Mouse (Mus musculus) right cerebral cortex, postnatal 36 days (tissue): ENCODE measurements at regions not wholly inside any gene's neighbourhood (a gene's known extent, or its start where the extent isn't known, plus 50 kb on each side); places are given as distances from the start of the nearest gene placed in this dataset.

ENCODE experiments used
- DNase-seq, 2 experiments: peaks; one replicate each; pipeline ENCODE4 v3.0.0; 2022; ENCODE audit warnings: low spot score in 2 of 2, mixed read lengths in 1 of 2

- no peak for DNase-seq
These were observed 882.8 kb downstream of the Tecrl start for GRCm38 (mm10) chr5:82472146-82472545.

- no peak for DNase-seq
These were observed 890.7 kb downstream of the Tecrl start for GRCm38 (mm10) chr5:82464272-82464671.

GRCm38 (mm10) chr5:82441288-82441687 lies 913.7 kb downstream of the Tecrl start:
- DNase-seq = peak; percentile 2 to 47

GRCm38 (mm10) chr5:82440126-82440525 lies 914.9 kb downstream of the Tecrl start:
- no peak for DNase-seq

DNA sequence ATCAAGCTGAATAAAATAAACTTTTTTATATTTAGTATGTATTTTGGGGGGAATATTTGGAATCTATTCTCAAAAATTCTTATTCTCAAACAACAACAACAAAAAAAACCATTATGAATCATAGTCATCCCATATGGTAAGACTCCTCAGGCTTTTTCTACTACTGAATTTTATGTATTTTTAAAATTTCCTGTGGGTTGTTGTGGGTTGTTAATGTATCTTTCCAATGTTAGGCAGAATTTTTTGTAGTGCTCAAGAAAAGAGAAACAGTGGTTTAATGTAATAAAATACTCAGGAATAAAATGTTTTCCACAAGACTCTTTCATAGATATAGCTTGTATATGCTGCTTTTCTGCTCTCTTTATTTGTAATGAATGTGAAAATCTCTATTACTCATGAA lies 934.6 kb downstream of the Tecrl start:
- DNase-seq = no peak

GRCm38 (mm10) chr5:82396632-82397234 lies 958.3 kb downstream of the Tecrl start:
- DNase-seq = no peak

- no peak for DNase-seq
These were observed 993.4 kb downstream of the Tecrl start for GRCm38 (mm10) chr5:82361624-82362023.

DNA sequence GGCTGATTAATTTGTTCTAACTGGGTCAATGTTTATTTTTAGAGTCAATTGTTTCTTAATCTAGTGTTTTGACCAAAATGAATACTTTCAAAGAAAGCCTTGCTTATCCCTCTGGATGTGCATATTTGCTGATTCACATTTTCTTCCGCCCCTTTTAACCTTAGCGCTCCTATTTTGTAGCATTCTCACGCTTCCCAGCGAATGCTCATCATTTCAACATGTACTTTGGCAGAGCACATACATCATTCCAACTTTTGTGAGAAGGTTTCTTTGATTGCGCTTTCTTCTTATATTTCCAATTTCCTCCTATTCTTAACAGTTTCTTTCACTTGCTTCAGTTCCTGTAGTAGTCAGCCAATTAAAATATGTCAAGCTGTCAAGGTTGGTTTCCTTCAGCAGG lies 998.7 kb downstream of the Tecrl start:
- DNase-seq = no peak

DNA sequence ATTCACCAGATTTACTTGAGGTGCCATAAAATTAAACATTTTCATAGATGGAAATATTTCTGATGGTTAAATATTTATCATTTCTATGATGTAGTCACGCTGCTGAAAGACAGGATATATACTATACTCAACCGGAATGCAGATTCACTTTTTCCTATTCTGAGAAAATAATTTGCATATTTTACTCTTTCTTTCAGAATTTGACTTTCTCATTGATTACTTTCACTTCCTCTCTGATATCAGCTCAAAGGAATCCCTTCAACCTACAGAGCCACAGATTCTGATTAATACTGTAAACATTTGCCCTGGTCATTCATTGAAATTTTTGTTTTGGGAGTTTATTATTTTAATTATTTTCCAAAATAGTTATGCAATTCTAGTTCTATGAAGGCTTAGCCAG lies 1003.9 kb downstream of the Tecrl start:
- no peak for DNase-seq

- DNase-seq = peak; percentile 35 to 44
These were observed 1008.3 kb downstream of the Tecrl start for GRCm38 (mm10) chr5:82346672-82347071.

GRCm38 (mm10) chr5:82324354-82324753 lies 1030.6 kb downstream of the Tecrl start:
- no peak for DNase-seq

- peak in 1 of 2 experiments; percentile 3 for DNase-seq
These were observed 1035.2 kb downstream of the Tecrl start for GRCm38 (mm10) chr5:82319709-82320333.

DNA sequence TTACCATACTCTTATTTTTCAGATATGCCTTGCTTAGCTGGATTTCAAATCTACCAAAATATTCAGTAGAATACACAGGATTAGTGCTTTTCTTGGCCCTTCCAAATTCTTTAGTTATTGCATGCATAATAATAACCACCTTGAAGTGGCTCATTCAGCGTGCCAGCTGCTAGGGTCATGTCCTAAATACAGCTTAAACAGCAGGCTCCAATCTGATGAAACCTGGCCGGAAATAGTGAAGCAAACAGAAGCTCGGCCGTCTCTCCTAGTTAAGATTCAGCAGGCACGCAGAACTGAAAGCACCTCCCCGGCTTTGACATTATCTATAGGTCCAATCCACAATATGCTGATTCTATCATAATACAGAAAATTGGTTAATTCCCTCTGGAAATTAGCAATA lies 1042.9 kb downstream of the Tecrl start:
- DNase-seq = no peak

GRCm38 (mm10) chr5:82288069-82288845 lies 1066.7 kb downstream of the Tecrl start:
- DNase-seq = no peak

GRCm38 (mm10) chr5:82253356-82254104 lies 1101.5 kb downstream of the Tecrl start:
- no peak for DNase-seq

- no peak for DNase-seq
These were observed 1128.7 kb downstream of the Tecrl start for GRCm38 (mm10) chr5:82226329-82226728.

GRCm38 (mm10) chr5:82223622-82224021 lies 1131.4 kb downstream of the Tecrl start:
- DNase-seq = no peak

DNA sequence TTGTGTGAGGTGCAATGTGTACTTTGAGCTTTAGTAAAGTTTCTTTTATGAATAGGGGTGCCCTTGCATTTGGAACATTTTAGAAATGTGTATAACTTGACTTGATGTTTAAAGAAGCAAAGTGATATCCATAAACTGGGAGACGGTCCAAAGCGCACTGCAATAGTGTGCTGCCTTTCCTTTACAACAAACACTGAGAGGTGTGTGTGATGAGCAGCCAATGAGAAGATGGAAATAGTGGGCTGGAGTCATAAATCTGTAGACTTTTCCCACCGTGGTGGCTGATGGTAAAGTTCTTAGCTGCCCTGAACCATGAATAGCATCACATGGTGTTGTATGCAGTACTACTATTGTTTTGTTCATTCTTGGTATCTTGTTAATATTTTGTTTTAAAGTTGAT lies 1151.4 kb downstream of the Tecrl start:
- no peak for DNase-seq
